Mouse (Mus musculus) urinary bladder, postnatal 10 days (tissue): ENCODE measurements around the gene Pjvk.

ENCODE experiments used
- DNase-seq: peaks from one replicate; pipeline ENCODE4 v3.0.0; 2022; ENCODE audit warnings: low spot score

Gene Pjvk

DNA sequence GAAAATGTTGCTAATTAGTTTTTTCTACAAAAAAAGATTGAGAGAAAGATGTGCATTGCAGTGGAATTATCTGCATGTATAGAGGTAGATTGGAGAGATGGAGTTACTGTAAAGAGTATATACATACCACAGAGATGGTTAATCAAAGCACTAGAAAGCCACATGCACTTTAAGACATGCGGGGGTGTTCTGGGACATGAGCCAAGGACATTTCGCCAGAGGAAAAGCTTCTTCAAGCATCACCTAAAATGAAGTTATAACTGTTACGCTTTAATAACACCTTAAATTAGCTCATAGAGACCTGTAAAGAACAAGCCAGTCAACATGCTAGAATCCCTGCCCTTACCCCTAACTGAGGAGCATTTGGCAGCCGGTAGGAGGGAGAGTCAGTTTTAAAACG is 18.9 kb downstream of the Pjvk start:
- no peak for DNase-seq

DNA sequence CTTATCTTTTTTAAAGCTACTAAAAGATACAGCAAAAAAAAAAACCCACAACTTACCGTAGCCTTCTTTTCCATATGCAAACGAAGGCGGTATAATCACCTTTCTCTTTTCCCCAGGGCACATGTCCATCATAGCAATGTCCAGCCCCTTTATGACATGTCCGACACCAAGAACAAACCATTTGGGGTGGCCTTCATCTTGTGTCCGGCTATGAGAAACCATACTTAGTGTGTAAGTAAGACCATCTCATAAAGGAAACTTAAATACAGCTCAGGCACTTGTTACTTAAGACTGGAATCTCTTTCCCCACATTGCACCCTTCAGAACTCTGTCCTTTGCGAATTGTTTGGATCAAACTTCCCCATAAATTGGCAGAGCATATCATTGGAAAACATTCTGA is 23.4 kb downstream of the Pjvk start:
- DNase-seq = no peak

DNA sequence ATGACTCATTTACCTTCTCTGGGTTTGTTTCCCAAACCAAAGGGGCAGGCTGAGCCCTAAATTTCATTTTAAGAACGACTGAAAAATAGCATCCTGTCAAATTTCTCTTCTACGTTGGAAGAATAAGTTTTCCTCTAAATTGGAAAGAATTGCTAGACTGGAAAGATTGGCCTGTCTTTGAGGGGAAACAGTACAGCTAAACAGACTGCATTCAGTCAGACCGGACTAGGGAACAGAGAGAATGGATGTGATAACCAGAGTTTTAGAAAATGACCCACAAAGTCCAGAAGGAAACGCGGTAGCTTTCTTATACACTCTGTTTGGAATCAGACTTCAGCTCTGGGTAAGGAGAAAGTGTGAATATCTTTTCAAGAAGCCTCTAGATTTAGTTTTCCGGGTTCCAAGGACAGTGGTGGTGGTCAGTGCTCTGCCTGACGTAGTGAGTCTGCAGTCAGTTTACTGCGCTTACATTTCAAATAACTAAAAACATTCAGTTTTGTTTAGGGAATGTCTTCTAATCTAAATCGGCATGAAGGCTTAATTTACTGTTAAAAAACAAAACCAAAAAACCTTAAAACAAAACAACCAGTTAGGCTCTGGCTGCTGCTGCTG is 24.0 kb downstream of the Pjvk start:
- DNase-seq = no peak

DNA sequence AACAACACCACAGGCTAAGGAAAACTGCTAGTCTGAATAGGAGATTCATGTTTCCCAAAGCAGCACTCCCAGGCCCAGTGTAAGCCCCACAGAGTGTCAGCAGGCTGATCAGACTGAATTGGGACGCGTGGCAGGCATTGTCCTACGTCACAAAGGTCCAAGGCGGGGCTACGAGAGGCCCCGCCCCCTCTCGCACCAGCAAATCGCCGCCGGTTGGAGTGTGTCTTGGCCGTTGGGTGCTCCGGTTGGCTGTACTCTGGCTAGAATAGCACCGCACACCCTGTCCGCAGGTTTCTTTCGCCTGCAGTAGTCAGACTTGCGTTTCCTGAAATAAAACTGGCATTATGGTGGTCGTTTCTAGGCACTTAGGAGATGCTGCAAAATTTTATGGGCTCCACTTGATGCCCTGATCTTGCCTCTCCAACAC is 24.7 kb downstream of the Pjvk start, which contains the start of gene Fkbp7:
Gene Fkbp7 (minus strand): TSS at position 151 of the 427 bp plus-strand sequence.
- DNase-seq = peak; percentile 56

DNA sequence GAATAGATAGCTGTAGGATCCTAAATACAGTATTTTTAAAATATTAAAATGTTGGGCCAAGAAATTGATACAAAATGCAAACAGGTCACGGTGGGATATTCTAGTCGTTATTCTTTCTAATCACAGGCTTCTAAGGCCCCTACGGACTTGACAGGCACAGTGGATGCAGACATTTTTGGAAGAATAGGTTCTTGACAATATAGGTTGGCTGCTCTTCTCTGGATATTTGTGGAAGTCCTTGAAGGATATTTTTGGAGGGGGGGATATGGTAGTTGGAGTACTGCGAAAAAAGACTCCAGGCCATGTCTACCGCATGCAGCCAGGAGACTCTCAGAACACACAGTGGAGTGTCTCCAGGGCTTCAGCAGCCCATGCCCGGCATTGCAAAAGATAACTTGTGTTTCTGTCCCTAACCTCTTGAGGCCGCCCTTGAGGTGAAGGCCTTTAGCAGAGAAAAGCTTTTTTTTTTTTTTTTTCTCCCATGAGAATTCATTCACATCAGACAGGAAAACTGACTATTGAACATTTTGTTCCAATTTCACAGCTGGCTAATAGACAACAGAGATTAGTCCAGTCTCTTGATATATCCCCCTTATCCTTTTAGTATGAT is 25.3 kb downstream of the Pjvk start:
- no peak for DNase-seq

DNA sequence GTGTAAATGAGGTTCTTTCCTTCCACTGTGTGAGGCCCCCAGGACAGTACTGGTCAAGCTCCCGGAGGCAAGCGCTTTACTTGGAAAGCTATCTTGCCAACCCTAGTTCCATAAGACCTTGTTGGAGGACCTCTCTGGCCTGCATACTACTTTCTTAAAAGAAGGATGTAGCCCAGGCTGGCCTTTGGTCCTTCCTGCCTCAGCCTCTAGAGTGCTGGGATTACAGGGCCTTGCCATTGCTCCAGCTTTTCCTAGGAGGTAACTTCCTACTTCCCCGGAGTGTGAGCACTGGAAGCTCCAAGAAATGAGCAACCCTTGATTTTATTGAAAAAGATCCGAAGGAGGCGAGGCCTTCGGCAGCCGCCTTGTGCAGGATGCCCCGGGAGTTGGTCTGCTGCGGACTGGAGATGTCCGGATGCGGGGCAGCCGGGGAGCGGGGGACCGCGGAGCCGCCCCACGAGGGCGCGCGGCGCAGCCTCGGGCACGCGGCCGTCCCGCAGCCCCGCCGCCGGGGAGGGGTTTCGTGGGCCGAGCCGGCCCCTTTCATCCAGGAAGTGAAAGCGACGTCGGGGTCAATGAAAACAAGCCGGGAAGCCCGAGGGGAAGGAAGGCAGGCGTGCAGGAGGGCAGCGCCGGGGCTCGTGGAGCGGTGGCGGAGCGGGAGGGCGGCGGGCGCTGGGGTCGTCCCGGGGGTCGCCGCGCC is 26.6 kb downstream of the Pjvk start, which contains the start of gene Plekha3:
Gene Plekha3 (plus strand): TSS at position 557 of the 703 bp plus-strand sequence.
- peak; percentile 33 for DNase-seq

DNA sequence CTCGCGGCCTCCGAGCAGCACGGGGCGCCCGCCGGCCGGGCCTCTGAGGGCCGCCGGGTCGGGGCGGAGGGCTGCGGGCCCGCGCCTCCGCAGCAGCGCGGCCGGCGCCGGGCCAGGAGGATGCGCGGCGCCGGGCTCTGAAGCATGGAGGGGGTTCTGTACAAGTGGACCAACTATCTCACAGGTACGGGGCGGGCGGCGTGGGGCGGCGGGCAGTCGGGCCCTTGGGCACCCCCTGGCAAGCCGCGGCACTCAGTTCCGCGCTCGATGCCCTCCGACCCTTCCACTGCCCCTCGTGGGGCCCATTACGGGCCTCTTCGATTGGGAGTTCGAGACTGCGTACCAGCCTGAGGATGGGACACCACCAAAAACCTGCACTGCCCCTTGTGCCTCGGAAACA is 27.2 kb downstream of the Pjvk start:
- DNase-seq = no peak

DNA sequence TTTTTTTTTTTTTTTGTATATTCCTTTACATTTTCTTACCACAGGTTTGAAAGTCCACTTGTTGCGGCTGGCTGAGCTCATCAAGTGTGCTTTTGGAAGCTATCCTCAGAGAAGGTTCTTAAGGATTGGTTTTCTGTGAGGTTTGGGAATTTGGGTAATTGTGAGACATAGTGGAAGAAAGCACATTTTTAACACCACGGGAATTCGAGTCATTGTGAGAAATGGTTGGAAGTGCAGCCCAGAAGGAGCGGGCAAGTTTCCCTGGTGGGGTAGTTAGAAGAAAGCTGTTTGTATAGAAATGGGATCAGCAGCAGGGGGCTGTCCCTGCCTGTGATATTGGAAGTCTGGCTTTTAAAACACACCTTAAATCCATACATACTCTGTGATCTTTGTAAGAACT is 27.7 kb downstream of the Pjvk start:
- DNase-seq = no peak

DNA sequence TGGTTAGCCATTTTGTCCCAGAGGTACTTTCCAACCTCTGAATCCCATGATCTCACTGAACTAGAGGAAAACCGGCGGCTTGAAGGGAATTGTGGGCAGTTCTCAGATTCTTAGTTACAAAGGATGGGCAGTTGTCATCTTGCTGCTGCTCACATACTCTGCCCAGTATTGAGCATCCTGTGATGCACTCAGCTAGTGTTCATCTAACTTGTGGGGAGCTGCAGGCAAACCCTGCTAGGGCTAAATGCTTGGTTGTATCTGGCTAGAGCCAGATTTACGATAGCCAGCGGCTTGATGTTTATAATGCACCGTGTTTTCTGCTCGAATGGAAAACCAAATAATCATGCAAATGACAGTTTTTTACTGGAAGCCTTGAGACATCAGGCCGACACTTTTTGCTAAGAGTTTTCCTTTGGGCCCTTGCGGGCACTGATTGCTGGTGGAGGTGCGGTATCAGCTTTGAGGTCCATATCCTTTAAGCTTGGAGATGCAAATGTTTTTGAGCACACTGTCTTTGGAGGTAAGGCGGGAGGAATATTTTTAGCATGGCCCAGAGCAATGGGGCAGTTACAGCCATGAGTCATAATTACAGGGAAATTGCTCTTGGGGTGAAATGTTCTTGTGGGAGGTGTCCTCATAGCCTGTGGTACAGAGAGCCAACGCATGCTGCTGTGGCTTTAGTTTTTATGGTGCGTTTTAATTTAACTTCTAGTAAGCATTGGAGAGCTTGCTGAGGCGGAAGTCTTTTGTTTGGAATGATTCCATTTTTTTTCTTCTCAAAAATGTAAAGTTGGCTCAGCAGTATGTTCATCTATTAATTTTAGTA is 28.3 kb downstream of the Pjvk start:
- no peak for DNase-seq

DNA sequence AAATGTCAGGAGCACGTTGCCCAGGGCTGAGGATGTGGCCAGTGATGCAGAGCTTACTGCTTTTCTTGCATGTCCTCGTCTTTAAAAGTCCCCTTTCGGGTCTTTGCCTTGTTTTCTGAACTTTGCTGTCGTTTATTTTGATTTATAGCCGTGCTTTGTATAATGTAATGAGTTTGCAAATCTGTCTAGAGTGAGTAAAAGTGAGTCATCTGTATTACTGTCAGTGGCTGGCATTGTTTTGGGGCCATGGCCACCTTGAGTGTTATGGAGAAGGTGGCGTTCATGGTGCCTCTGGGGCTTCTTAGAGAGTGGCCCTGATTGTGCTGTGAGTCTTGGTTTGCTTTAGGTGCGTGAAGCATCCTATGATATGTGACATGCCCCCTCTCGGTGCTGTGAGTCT is 34.0 kb downstream of the Pjvk start:
- no peak for DNase-seq

DNA sequence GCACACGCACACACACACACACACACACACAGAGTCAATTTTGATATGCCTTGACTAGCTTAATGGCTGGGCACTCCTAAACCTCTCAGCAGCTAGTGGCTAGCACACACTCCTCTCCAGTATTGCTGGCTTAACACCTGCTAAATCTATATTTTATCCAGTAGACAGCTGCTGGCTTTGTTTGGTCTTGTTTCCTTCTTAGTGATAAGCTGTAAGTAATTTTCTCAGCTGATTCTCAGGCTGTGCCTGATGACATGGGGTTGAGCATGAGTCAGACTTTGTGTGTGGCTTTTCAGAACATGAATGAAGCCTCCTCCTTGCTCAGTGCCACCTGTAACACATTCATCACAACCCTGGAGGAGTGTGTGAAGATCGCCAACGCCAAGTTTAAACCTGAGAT is 38.7 kb downstream of the Pjvk start:
- no peak for DNase-seq

DNA sequence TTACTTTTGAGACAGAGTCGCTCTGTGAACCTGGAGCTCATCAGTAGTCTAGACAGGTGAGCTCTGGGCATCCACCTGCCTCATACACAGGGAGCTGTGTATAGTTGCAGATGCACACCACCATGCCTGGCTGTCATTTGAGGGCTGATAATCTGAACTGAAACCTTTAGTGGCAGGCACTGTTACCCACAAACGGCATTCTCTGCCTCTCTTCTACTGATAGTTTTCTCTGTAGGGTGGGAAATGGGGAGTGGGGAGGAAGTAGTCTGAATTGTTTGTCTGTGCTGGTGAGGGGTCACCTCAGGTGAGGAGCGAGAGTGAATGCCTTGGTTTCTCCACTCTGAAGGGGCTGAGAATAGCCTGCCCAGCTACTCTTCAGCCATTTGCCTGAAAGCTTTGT is 39.3 kb downstream of the Pjvk start:
- DNase-seq = no peak

DNA sequence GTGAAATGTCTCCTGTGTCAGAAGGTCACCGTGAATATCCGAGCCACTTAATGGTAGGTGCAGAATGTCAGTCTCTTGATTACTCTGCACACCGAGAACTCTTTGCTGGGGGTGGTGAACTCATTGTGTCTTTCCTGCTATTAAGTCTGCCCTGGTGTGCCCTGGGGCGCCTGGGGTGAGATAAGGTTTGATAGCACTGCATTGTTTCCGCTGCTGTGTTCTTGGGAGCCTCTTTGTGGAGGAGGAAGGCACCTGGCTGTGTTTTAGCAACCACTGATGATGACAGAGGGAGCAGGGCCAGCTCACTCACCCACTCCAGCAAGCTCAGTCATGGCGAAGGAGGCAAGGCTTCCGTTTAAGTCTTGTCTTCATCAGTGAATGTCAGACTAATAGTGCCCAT is 39.9 kb downstream of the Pjvk start:
- DNase-seq = no peak

DNA sequence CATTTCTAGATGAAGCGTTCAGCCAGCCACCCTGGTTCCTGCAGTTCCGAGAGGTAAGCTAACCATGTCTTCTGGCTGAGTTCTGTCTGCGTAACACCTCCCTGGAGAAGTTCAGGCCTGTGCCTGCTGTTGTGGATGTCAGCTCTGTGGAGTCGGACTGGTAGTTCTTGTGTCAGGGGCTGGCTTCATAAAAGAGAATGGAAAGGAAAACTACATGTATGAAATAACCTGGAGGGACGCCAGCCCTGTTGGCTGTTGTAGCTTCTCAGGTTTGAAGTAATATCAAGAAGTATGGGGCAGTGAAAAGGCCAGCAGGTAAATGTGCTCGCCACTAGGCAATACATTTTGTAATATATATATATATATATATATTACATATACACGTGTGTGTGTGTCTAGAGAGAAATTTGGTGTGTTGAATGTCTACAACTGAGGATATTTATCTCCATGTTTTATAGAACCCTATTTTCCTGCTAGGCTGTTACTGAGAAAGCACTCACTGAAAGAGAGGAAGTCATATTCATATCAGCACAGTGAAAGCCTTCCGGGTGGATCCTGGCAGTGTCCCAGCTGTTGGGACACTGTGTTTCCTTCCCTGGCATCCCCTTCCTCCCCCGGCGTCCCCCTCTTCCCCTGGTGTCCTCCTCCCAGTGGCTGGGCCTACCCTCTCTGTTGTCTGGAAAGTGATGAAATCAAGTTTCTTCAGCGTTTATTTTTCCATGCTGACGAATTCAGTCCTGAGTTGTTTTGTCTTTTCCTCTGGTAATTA is 42.3 kb downstream of the Pjvk start:
- DNase-seq = no peak

DNA sequence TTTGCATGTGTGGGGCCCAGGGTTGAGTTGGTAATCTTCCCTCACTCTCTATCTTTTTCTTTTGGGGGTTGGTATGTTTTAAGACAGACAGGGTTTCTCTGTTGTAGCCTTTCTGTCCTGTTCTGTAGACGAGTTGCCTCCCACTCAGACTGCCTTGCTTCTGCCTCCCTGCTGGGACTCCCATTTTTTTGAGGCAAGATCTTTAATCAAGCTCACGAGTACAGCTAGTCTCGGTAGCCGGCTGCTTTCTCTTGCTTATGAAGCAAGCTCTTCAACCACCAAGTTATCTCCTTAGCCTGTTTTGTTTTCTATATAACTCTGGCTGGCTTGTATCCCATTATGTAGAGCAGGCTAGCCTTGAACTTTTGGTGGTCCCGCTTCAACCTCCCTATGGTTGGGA is 45.5 kb downstream of the Pjvk start:
- DNase-seq = no peak

DNA sequence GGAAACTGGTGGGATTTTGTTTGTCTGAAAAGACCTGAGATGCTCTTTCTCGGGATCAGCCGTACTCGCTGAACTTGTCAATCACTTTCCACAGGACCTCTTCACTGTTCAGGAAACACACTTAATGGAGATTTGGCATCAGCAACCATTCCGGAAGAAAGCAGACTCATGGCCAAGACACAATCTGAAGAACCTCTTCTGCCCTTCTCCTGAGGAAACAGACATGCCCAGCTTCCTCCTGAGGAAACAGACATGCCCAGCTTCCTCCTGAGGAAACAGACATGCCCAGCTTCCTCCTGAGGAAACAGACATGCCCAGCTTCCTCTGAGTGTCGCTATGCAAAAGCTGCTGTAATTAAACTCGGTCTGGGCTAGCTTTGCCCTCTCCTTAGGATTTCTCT is 47.0 kb downstream of the Pjvk start:
- DNase-seq = no peak

DNA sequence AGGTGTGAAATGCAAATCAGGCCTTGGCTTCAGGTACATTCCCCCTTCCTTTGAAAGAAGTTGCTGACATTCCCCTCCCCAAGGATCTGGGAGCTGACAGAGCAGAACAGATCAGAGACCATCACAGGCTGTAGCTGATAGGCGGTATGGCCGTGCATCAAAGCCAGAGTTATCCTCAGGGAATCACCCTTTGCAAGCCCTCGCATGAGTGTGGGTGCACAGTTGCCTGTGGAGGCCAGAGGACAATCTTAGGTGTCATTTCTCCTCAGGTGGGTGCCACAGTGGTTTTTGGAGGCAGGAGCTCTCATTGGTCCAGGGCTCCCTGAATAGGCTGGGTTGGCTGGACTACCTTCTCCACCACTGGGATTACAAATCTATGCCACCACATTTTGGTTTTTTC is 53.9 kb downstream of the Pjvk start:
- DNase-seq = no peak

DNA sequence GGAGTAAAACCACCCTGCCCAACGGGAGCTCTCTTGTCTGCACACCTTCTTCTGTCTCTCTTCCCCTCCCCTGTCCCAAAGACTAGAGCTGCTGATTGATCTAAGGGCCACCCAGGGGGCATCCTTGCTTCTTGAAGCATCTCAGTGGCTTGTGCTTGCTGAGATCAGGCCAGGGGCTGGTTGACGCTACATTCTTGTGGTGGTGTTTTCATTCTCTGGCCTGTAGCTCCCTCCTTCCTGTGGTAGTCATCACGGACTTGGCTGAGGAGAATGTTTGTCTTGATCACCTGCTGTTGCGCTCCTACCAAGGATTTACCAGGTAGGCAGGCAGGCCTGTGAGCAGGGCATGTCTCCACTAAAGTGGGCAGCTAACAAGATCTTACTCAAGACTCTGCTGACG is 54.5 kb downstream of the Pjvk start:
- no peak for DNase-seq

DNA sequence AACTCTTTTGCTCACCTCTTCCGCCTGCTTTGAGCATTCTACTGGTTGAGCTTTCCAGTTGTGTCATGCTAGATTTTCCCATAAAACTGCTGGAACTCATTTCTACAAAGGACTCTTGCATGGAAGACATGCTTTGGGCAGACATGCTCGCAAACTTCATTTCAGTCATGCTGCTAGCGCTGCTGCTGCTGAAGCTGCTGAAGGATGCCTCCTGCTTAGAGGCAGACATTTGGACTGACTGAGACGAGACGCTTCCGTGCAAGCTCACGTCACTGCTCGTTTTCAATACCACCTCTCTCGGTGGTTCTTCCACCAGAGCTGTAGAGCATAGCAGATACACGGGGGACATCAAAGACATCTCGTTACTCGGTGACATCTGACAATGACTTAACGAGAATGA is 57.4 kb downstream of the Pjvk start:
- no peak for DNase-seq
